Mouse (Mus musculus) heart, adult 10 weeks (tissue): ENCODE results near the gene Vmn2r70. TPM values are rescaled to one million over a fixed set of nuclear protein-coding genes. Genes with fewer than 3 reads are reported as not detected.

ENCODE experiments used
- polyA plus RNA-seq: library from polyadenylated mRNA; stranded (reverse); fragments of 350-450 nt; fragmentation: Illumina TruSeq; extraction: RNeasy Lipid Tissue Mini Kit (QIAGEN cat#74804); gene quantifications from one replicate; pipeline ENCODE4 v1.2.3, GENCODE M21; 2014; ENCODE audit warnings: low read depth, low replicate concordance

Vmn2r70 gene
- not detected for polyA plus RNA-seq

GRCm38 (mm10) chr7:85569092-85569491 is at the start of gene Vmn2r70:
Gene Vmn2r70 (minus strand): TSS chr7:85569192.

DNA sequence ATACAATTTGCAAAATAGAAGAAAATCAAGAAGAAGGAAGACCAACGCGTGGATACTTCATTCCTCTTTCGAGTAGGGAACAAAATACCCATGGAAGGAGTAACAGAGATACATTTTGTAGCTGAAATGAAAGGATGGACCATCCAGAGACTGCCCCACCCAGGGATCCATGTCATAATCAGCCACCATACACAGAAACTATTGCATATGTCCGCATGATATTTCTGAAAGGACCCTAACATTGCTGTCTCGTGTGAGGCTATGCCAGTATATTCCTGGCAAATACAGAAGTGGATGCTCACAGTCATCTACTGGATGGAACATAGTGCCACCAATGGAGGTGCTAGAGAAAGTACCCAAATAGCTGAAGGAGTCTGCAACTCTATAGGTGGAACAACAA is 6.2 kb downstream of the Vmn2r70 start, which contains the start of gene Vmn2r71:
TSS of gene Vmn2r71 (plus strand) at position 301 of the 400 bp plus-strand sequence.

Other genes with a start within 250 kb of the Vmn2r70 start
- not detected for gene Vmn2r69, start 153.3 kb downstream of the Vmn2r70 start, polyA plus RNA-seq
- not detected for gene Vmn2r71, start 6.1 kb downstream of the Vmn2r70 start, polyA plus RNA-seq
- not detected for gene Vmn2r72, start 185.9 kb upstream of the Vmn2r70 start, polyA plus RNA-seq